Mouse (Mus musculus) brain, embryonic 14.5 days (tissue): ENCODE results near the gene Klhl8.

Experiments used
- CTCF ChIP-seq: fragments of 200-500 bp; IDR thresholded peaks from 2 replicates; pipeline ENCODE4 v1.5.1; 2012; ENCODE audit warnings: inconsistent platforms, mild to moderate bottlenecking, moderate library complexity, borderline replicate concordance; ENCODE audit not compliant: insufficient read depth, insufficient read length; ENCODE audit errors: extremely low read depth
- POLR2A ChIP-seq: fragments of 200-500 bp; IDR thresholded peaks from 2 replicates; pipeline ENCODE4 v1.6.1; 2012; ENCODE audit warnings: mild to moderate bottlenecking, inconsistent platforms, borderline replicate concordance; ENCODE audit not compliant: poor library complexity, insufficient read depth, insufficient read length, severe bottlenecking; ENCODE audit errors: extremely low read depth

GRCm38 (mm10) chr5:103839265-103839626 is 71.8 kb downstream of the Klhl8 start:
- TF ChIP-seq CTCF (no peak), POLR2A (no peak)
